7 mouse cellular contexts compared by ENCODE assay signal in the genomic region with DNA sequence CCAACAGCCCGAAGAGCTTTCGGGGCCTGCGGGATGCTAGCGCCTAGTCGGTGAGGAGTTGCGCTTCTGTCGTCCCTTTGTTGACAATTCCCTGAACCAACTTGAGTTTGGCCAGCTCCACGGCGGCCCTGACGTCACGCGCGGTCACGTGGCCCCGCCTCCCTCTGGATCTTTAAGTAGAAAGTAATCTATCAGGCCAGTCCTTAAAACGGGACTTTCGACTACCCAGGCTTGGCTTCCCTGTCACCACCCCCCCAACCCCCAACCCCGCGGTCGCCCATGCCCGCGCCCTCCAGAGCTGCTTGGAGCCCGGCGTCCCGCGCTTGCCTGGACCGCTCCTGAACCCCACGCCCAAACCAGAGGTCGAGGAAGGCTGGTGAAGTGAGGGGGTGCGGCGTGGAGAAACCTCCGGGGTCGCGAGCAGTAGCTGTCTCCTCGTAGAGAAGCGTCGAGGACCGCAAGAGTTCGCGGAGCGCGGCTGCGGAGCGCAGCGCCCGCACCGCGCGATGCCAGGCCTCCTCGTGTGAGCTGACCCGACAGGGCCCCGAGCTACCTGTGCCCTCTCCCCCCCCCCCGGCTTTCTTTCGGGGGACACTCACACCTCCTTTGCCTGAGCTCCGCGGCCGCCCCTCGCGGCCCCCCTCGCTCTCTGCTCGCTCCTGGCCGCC. TPM values are rescaled to one million over a fixed set of nuclear protein-coding genes. Genes with fewer than 3 reads are reported as not detected.
DNase-seq lines count a peak whose midpoint lies in the region; ATAC-seq and TF ChIP-seq lines count a peak whose summit lies in the region.

A gene (plus strand): TSS at position 363 of the 668 bp plus-strand sequence.

- ATAC-seq in embryonic facial prominence, embryonic 14.5 days (ENCODE audit: low read depth): peak; percentile 47; the same call in 1 of the 2 replicates
- ATAC-seq in hindbrain, embryonic 14.5 days (ENCODE audit: low FRiP score): peak; percentile 49; the same call in 1 of the 2 replicates
- no peak for ATAC-seq in midbrain, embryonic 16.5 days

- peak within 1 kb of the TSS; percentile 40; the same call in 1 of the 2 replicates for H3K9ac ChIP-seq in embryonic facial prominence, embryonic 14.5 days (ENCODE audit: low read depth, low read length)
- H3K9ac ChIP-seq in hindbrain, embryonic 14.5 days: peak within 1 kb of the TSS; percentile 47
- H3K9ac ChIP-seq in midbrain, embryonic 16.5 days (ENCODE audit: low read depth, low read length): no peak within 1 kb of the TSS

- DNase-seq in lung, postnatal 36 days: peak; percentile 17
- no peak for DNase-seq in lung, adult 2 months
- DNase-seq in embryonic facial prominence, embryonic 14.5 days (ENCODE audit: low spot score): no peak
- no peak for DNase-seq in hindbrain, embryonic 14.5 days (ENCODE audit: low spot score)
- DNase-seq in right cerebral cortex, adult 18-20 months: no peak
- DNase-seq in ovary, postnatal 10 days (ENCODE audit: low spot score): no peak

- peak within 1 kb of the TSS; percentile 36 for H3K4me2 ChIP-seq in embryonic facial prominence, embryonic 14.5 days (ENCODE audit: low read depth, low read length)
- H3K4me2 ChIP-seq in hindbrain, embryonic 14.5 days (replicated peaks): peak within 1 kb of the TSS; percentile 39
- H3K4me2 ChIP-seq in midbrain, embryonic 16.5 days (ENCODE audit: low read length): peak within 1 kb of the TSS; percentile 43; the same call in 1 of the 2 replicates

- H3K27ac ChIP-seq in embryonic facial prominence, embryonic 14.5 days (replicated peaks; ENCODE audit: low read depth, low read length): no peak within 1 kb of the TSS
- H3K27ac ChIP-seq in hindbrain, embryonic 14.5 days: peak within 1 kb of the TSS; percentile 69
- no peak within 1 kb of the TSS for H3K27ac ChIP-seq in midbrain, embryonic 16.5 days (ENCODE audit: low read length)

- H3K9me3 ChIP-seq in embryonic facial prominence, embryonic 14.5 days (ENCODE audit: control insufficient read depth, low read length): no peaks in the 10 kb centered on the region
- H3K9me3 ChIP-seq in hindbrain, embryonic 14.5 days (ENCODE audit: control insufficient read depth, low read length): no peaks in the 10 kb centered on the region
- H3K9me3 ChIP-seq in midbrain, embryonic 16.5 days (replicated peaks; ENCODE audit: control insufficient read depth, low read length, poor library complexity, severe bottlenecking): no peaks in the 10 kb centered on the region

- TF ChIP-seq POLR2A in lung, adult 2 months (IDR thresholded peaks at IDR 0.05; ENCODE audit: borderline replicate concordance, extremely low read depth, low read depth, low read length): no peak

- no peak within 1 kb of the TSS for H3K4me3 ChIP-seq in lung, adult 2 months (replicated peaks; ENCODE audit: extremely low read depth, low read depth, low read length)
- peak within 1 kb of the TSS; percentile 33 for H3K4me3 ChIP-seq in embryonic facial prominence, embryonic 14.5 days (ENCODE audit: low read depth, low read length)
- peak within 1 kb of the TSS; percentile 35 for H3K4me3 ChIP-seq in hindbrain, embryonic 14.5 days (replicated peaks; ENCODE audit: low read length)
- H3K4me3 ChIP-seq in midbrain, embryonic 16.5 days (ENCODE audit: low read depth, low read length): peak within 1 kb of the TSS; percentile 28

- no peaks in the 10 kb centered on the region for H3K36me3 ChIP-seq in embryonic facial prominence, embryonic 14.5 days (ENCODE audit: control insufficient read depth, insufficient read depth, low read length)
- H3K36me3 ChIP-seq in hindbrain, embryonic 14.5 days (replicated peaks; ENCODE audit: control insufficient read depth, insufficient read depth): no peaks in the 10 kb centered on the region
- no peaks in the 10 kb centered on the region for H3K36me3 ChIP-seq in midbrain, embryonic 16.5 days (ENCODE audit: control insufficient read depth, insufficient read depth, low read length)

- peaks cover 98% of the 10 kb centered on the region for H3K27me3 ChIP-seq in embryonic facial prominence, embryonic 14.5 days (replicated peaks; ENCODE audit: control insufficient read depth, insufficient read depth, low read length)
- peaks cover 82% of the 10 kb centered on the region for H3K27me3 ChIP-seq in hindbrain, embryonic 14.5 days (ENCODE audit: control insufficient read depth, insufficient read depth, low read length)
- H3K27me3 ChIP-seq in midbrain, embryonic 16.5 days (ENCODE audit: control insufficient read depth, insufficient read depth, low read depth, low read length): peaks cover 36% of the 10 kb centered on the region

- 3% methylated on average over 62 of the region's 62 CpGs for WGBS in lung, adult 2 months
- 2% methylated on average over 34 of the region's 62 CpGs for WGBS in embryonic facial prominence, embryonic 14.5 days
- under 1% methylated on average over 60 of the region's 62 CpGs for WGBS in hindbrain, embryonic 14.5 days
- WGBS in midbrain, embryonic 16.5 days: 1% methylated on average over 46 of the region's 62 CpGs

- no peaks in the 10 kb centered on the region; the same call in 1 of the 2 replicates for H3K4me1 ChIP-seq in lung, adult 2 months (ENCODE audit: control insufficient read depth, insufficient read depth, low read length)
- peaks cover 8% of the 10 kb centered on the region; the same call in 1 of the 2 replicates for H3K4me1 ChIP-seq in embryonic facial prominence, embryonic 14.5 days (ENCODE audit: control insufficient read depth, insufficient read depth, low read length)
- H3K4me1 ChIP-seq in hindbrain, embryonic 14.5 days (replicated peaks; ENCODE audit: control insufficient read depth, insufficient read depth, low read length): peaks cover 11% of the 10 kb centered on the region; the same call in 1 of the 2 replicates
- H3K4me1 ChIP-seq in midbrain, embryonic 16.5 days (ENCODE audit: control insufficient read depth, insufficient read depth, low read length): peaks cover 3% of the 10 kb centered on the region; the same call in 1 of the 2 replicates

- TF ChIP-seq CTCF in lung, adult 2 months (IDR thresholded peaks at IDR 0.05; ENCODE audit: insufficient read depth, low read length): no peak

RNA-seq across cellular contexts. Expression of the gene that starts here (rescaled TPM):
- polyA plus RNA-seq in lung, adult 2 months (2012; rRNA removed): 0.28 and 0.62 TPM in 2 replicates
- 1.4 and 2.0 TPM in 2 replicates for polyA plus RNA-seq in embryonic facial prominence, embryonic 14.5 days (2014; fragmentation: Nextera tagmentation; extraction: Ambion mirVana)
- polyA plus RNA-seq in hindbrain, embryonic 14.5 days (2014; fragmentation: Nextera tagmentation; extraction: Ambion mirVana): 1.5 and 1.8 TPM in 2 replicates
- 0.11 and 0.18 TPM in 2 replicates for polyA plus RNA-seq in midbrain, embryonic 16.5 days (2015; fragmentation: Nextera tagmentation; extraction: Ambion mirVana)
